Mouse (Mus musculus) spleen, adult 2 months (tissue): ENCODE measurements around the gene Clec2h.
"Not testable (repeated sequence)": the region's sequence is repeated elsewhere in the genome, so short reads cannot be mapped to it uniquely, and the experiment has no call there.

Experiments used
- CTCF ChIP-seq: fragments of 200-500 bp; IDR thresholded peaks from 2 replicates; pipeline ENCODE4 v1.5.1; 2011; ENCODE audit warnings: mild to moderate bottlenecking, inconsistent platforms; ENCODE audit not compliant: insufficient read depth, insufficient read length, insufficient replicate concordance; ENCODE audit errors: extremely low read depth
- POLR2A ChIP-seq: fragments of 200-500 bp; IDR thresholded peaks from 2 replicates; pipeline ENCODE4 v1.6.1; 2011; ENCODE audit warnings: low read depth, low read length, inconsistent platforms

DNA sequence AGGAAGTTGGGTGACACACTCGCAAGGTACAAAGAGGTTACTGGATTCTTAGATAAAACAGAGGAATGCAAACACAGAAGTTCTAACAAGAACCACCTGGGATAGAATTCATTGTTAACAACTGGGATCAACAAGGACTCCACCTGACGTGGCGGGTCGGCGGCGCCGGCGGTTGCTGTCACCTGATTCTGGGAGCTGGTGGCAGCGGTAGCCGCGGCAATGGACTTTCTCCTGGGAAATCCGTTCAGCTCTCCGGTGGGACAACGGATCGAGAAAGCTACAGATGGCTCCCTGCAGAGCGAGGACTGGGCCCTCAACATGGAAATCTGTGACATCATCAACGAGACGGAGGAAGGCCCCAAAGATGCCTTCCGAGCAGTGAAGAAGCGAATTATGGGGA is 17.5 kb upstream of the Clec2h start:
- not testable (repeated sequence) for TF ChIP-seq POLR2A, CTCF
